Mouse (Mus musculus): ENCODE measurements around the gene Tctn3. TPM values are rescaled to one million over a fixed set of nuclear protein-coding genes. Genes with fewer than 3 reads are reported as not detected.

Gene Tctn3
- 1 to 10 TPM; 1.8 to 1.9 TPM for total RNA-seq (2021)
- long read RNA-seq, experiment 1, partial matches to known transcripts: 1 of 4 reads
- long read RNA-seq, experiment 1, other reads (novel, unspliced or antisense): 0 of 4 reads
- long read RNA-seq, experiment 2: 0 reads

GRCm38 (mm10) chr19:40611830-40612506, at the start of gene Tctn3, which contains the start of gene Entpd1:
Gene Tctn3 (minus strand): TSS chr19:40612233.
Gene Entpd1 (plus strand): TSS chr19:40612366.
- peak; percentile 97 for DNase-seq (ENCODE audit: low spot score)

- no peak for DNase-seq (ENCODE audit: low spot score)
Measured at GRCm38 (mm10) chr19:40661108-40661507, 49.1 kb upstream of the Tctn3 start.

GRCm38 (mm10) chr19:40660510-40660909, 48.5 kb upstream of the Tctn3 start:
- no peak for DNase-seq (ENCODE audit: low spot score)

- peak; percentile 22 for DNase-seq (ENCODE audit: low spot score)
Measured at GRCm38 (mm10) chr19:40659651-40660478, 47.8 kb upstream of the Tctn3 start.

- no peak for DNase-seq (ENCODE audit: low spot score)
Measured at GRCm38 (mm10) chr19:40658935-40659334, 46.9 kb upstream of the Tctn3 start.

- no peak for DNase-seq (ENCODE audit: low spot score)
Measured at GRCm38 (mm10) chr19:40658281-40658680, 46.2 kb upstream of the Tctn3 start.

GRCm38 (mm10) chr19:40656207-40656606, 44.2 kb upstream of the Tctn3 start:
- DNase-seq (ENCODE audit: low spot score): no peak

GRCm38 (mm10) chr19:40650090-40650489, 38.1 kb upstream of the Tctn3 start:
- DNase-seq (ENCODE audit: low spot score): no peak

- no peak for DNase-seq (ENCODE audit: low spot score)
Measured at GRCm38 (mm10) chr19:40647319-40648158, 35.5 kb upstream of the Tctn3 start.

- no peak for DNase-seq (ENCODE audit: low spot score)
Measured at GRCm38 (mm10) chr19:40646379-40646778, 34.3 kb upstream of the Tctn3 start.

GRCm38 (mm10) chr19:40643846-40644245, 31.8 kb upstream of the Tctn3 start:
- no peak for DNase-seq (ENCODE audit: low spot score)

GRCm38 (mm10) chr19:40640799-40641198, 28.8 kb upstream of the Tctn3 start:
- no peak for DNase-seq (ENCODE audit: low spot score)

- no peak for DNase-seq (ENCODE audit: low spot score)
Measured at GRCm38 (mm10) chr19:40639729-40640304, 27.8 kb upstream of the Tctn3 start.

GRCm38 (mm10) chr19:40638582-40638981, 26.5 kb upstream of the Tctn3 start:
- no peak for DNase-seq (ENCODE audit: low spot score)

- DNase-seq (ENCODE audit: low spot score): no peak
Measured at GRCm38 (mm10) chr19:40637601-40638000, 25.6 kb upstream of the Tctn3 start.

GRCm38 (mm10) chr19:40637091-40637490, 25.1 kb upstream of the Tctn3 start:
- DNase-seq (ENCODE audit: low spot score): no peak

- no peak for DNase-seq (ENCODE audit: low spot score)
Measured at GRCm38 (mm10) chr19:40633144-40633543, 21.1 kb upstream of the Tctn3 start.

- DNase-seq (ENCODE audit: low spot score): no peak
Measured at GRCm38 (mm10) chr19:40632668-40633067, 20.6 kb upstream of the Tctn3 start.

GRCm38 (mm10) chr19:40632193-40632592, 20.2 kb upstream of the Tctn3 start:
- DNase-seq (ENCODE audit: low spot score): no peak

- DNase-seq (ENCODE audit: low spot score): no peak
Measured at GRCm38 (mm10) chr19:40630606-40631005, 18.6 kb upstream of the Tctn3 start.

GRCm38 (mm10) chr19:40630096-40630495, 18.1 kb upstream of the Tctn3 start:
- no peak for DNase-seq (ENCODE audit: low spot score)

All from gastrocnemius, adult 18-20 months (tissue).